Mouse (Mus musculus): Measurements from ENCODE around the gene Vmn1r132.
"Not testable (repeated sequence)": the region's sequence is repeated elsewhere in the genome, so short reads cannot be mapped to it uniquely, and the experiment has no call there.

Gene Vmn1r132

DNA sequence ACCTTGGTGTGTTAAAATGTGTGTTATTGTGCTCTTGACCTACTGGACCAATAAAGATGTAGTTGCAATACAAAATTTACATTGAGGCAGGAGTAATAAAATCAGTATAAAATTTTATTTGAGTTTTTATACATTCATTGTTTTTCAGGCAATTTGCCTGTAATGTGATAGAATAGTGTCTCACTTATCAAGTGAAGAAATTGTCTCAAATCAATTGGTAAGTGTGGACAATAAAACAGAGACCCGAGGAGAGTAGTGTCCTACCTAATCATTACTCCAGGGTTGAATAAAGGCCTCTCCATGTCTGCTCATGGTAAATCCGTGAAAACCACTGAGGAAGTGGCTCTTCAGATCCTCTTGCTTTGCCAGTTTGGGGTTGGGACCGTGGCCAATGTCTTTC lies at the start of gene Vmn1r132:
Gene Vmn1r132, plus strand, starts transcription at position 301 of the 400 bp plus-strand sequence.
- not testable (repeated sequence) for DNase-seq (ENCODE audit: low read depth, low spot score)

Measured in retina, adult 2 months (tissue).